Mouse (Mus musculus) lung, adult 2 months (tissue): ENCODE measurements around the gene Arl2bp. TPM values are rescaled to one million over a fixed set of nuclear protein-coding genes. Genes with fewer than 3 reads are reported as not detected.
A peak's percentile ranks its signal among the peaks of the same experiment; 100 is the strongest.

Experiments
- DNase-seq: peaks from one replicate; pipeline ENCODE4 v3.0.0; 2022
- H3K4me1 ChIP-seq: fragments of 200-500 bp; 2 replicates; pipeline ENCODE4 v1.6.1; 2011; ENCODE audit warnings: low read length; ENCODE audit not compliant: control insufficient read depth, insufficient read depth
- H3K4me3 ChIP-seq: fragments of 200-500 bp; replicated peaks from 2 replicates; pipeline ENCODE3; 2011; ENCODE audit warnings: low read depth, mild to moderate bottlenecking, control low read depth, low read length; ENCODE audit errors: extremely low read depth
- CTCF ChIP-seq: fragments of 200-500 bp; IDR thresholded peaks from 2 replicates; pipeline ENCODE4 v1.5.1; 2011; ENCODE audit warnings: mild to moderate bottlenecking, low read length, control low read depth; ENCODE audit not compliant: insufficient read depth
- POLR2A ChIP-seq: fragments of 200-500 bp; IDR thresholded peaks from 2 replicates; pipeline ENCODE4 v1.6.1; 2011; ENCODE audit warnings: low read depth, mild to moderate bottlenecking, control low read depth, low read length, borderline replicate concordance; ENCODE audit errors: extremely low read depth
- WGBS: fragments of 180-500 bp; shearing (Covaris S2); methylation state at CpG from one replicate; pipeline ENCODE4 v1.1.7; 2018; 5-methylcytosine and 5-hydroxymethylcytosine counted together
- polyA plus RNA-seq: library from polyadenylated mRNA; depleted of rRNA; stranded (reverse); fragments of >200 nt; gene quantifications from 2 replicates; pipeline ENCODE4 v1.2.3, GENCODE M21; 2012

Arl2bp gene
- polyA plus RNA-seq, 1 experiment = 126 TPM

- H3K4me1 ChIP-seq = peaks cover 7% of the 10 kb centered on the region; the same call in 1 of the 2 replicates
- peak; percentile 75 for DNase-seq
- TF ChIP-seq CTCF = peak; percentile 90
- no peak for TF ChIP-seq POLR2A
- under 1% methylated on average over 35 of the region's 35 CpGs for WGBS
- peak overlapping the region; percentile 69 for H3K4me3 ChIP-seq
Observed at GRCm38 (mm10) chr8:94702844-94703813, 36.7 kb downstream of the Arl2bp start.

- WGBS = 1% methylated on average over 35 of the region's 35 CpGs
- H3K4me3 ChIP-seq = peak overlapping the region; percentile 61
- TF ChIP-seq POLR2A (no peak), CTCF (peak; percentile 91)
- peak; percentile 100 for DNase-seq
- peaks cover 7% of the 10 kb centered on the region; the same call in 1 of the 2 replicates for H3K4me1 ChIP-seq
Observed at GRCm38 (mm10) chr8:94703972-94704668, 37.7 kb downstream of the Arl2bp start.

- peaks cover 7% of the 10 kb centered on the region; the same call in 1 of the 2 replicates for H3K4me1 ChIP-seq
- WGBS = 13% methylated on average over 9 of the region's 9 CpGs
- TF ChIP-seq POLR2A (no peak), CTCF (no peak)
- H3K4me3 ChIP-seq = peak overlapping the region; percentile 61
- no peak for DNase-seq
Observed at GRCm38 (mm10) chr8:94704669-94704984, 38.2 kb downstream of the Arl2bp start.

GRCm38 (mm10) chr8:94705581-94706245 lies 39.3 kb downstream of the Arl2bp start:
- TF ChIP-seq POLR2A = no peak
- TF ChIP-seq CTCF = no peak
- 70% methylated on average over 10 of the region's 10 CpGs for WGBS
- Histone ChIP-seq H3K4me3 (no peak overlapping the region), H3K4me1 (peaks cover 7% of the 10 kb centered on the region; the same call in 1 of the 2 replicates)
- no peak for DNase-seq

- TF ChIP-seq CTCF = no peak
- TF ChIP-seq POLR2A = no peak
- WGBS = 63% methylated on average over 9 of the region's 9 CpGs
- no peak overlapping the region for H3K4me3 ChIP-seq
- H3K4me1 ChIP-seq = peaks cover 7% of the 10 kb centered on the region; the same call in 1 of the 2 replicates
- DNase-seq = no peak
Observed at GRCm38 (mm10) chr8:94706732-94707395, 40.5 kb downstream of the Arl2bp start.

GRCm38 (mm10) chr8:94710336-94710735 lies 43.9 kb downstream of the Arl2bp start:
- no peak overlapping the region for H3K4me3 ChIP-seq
- no peak for DNase-seq
- TF ChIP-seq CTCF = no peak
- no peak for TF ChIP-seq POLR2A
- WGBS = 54% methylated on average over 8 of the region's 8 CpGs
- peaks cover 15% of the 10 kb centered on the region for H3K4me1 ChIP-seq

GRCm38 (mm10) chr8:94711160-94711718 lies 44.8 kb downstream of the Arl2bp start:
- 28% methylated on average over 5 of the region's 5 CpGs for WGBS
- H3K4me1 ChIP-seq = peaks cover 15% of the 10 kb centered on the region
- no peak for DNase-seq

GRCm38 (mm10) chr8:94714556-94714955 lies 48.2 kb downstream of the Arl2bp start:
- TF ChIP-seq CTCF (no peak), POLR2A (no peak)
- DNase-seq = no peak
- WGBS = 44% methylated on average over 5 of the region's 5 CpGs
- Histone ChIP-seq H3K4me1 (peaks cover 7% of the 10 kb centered on the region; the same call in 1 of the 2 replicates), H3K4me3 (no peak overlapping the region)

More at GRCm38 (mm10) chr8:94711160-94711718, 44.8 kb downstream of the Arl2bp start:
- TF ChIP-seq POLR2A = no peak
- no peak for TF ChIP-seq CTCF
- no peak overlapping the region for H3K4me3 ChIP-seq
